Mouse (Mus musculus) forebrain, embryonic 14.5 days (tissue): ENCODE results near the gene Havcr2. TPM values are rescaled to one million over a fixed set of nuclear protein-coding genes. Genes with fewer than 3 reads are reported as not detected.
"Not testable (repeated sequence)": the region's sequence is repeated elsewhere in the genome, so short reads cannot be mapped to it uniquely, and the experiment has no call there.

Experiments used
- ATAC-seq: fragments of 200-750 bp; cut with Nextera tagmentation; 2 replicates; pipeline ENCODE4 v1.8.0; 2017; ENCODE audit warnings: mild to moderate bottlenecking, moderate library complexity
- DNase-seq: peaks from one replicate; pipeline ENCODE4 v3.0.0-alpha.2; 2015; ENCODE audit warnings: low spot score
- H3K27ac ChIP-seq: fragments of 300-500 bp; sonication (generic); 2 replicates; pipeline ENCODE4 v1.5.1; 2014; ENCODE audit warnings: low read depth, mild to moderate bottlenecking, control low read depth, low read length, moderate library complexity
- H3K27me3 ChIP-seq: fragments of 300-500 bp; sonication (generic); replicated peaks from 2 replicates; pipeline ENCODE4 v1.6.1; 2014; ENCODE audit warnings: low read length, control low read depth, mixed read lengths; ENCODE audit not compliant: control insufficient read depth, insufficient read depth
- H3K36me3 ChIP-seq: fragments of 300-500 bp; sonication (generic); 2 replicates; pipeline ENCODE4 v1.6.1; 2014; ENCODE audit warnings: low read length, control low read depth; ENCODE audit not compliant: control insufficient read depth, insufficient read depth
- H3K4me1 ChIP-seq: fragments of 300-500 bp; sonication (generic); 2 replicates; pipeline ENCODE4 v1.6.1; 2014; ENCODE audit warnings: antibody characterized with exemption, low read length, control low read depth; ENCODE audit not compliant: control insufficient read depth, insufficient read depth
- H3K4me2 ChIP-seq: fragments of 300-500 bp; sonication (generic); 2 replicates; pipeline ENCODE4 v1.6.1; 2014; ENCODE audit warnings: mild to moderate bottlenecking, control low read depth, low read length
- H3K4me3 ChIP-seq: fragments of 300-500 bp; sonication (generic); 2 replicates; pipeline ENCODE4 v1.5.1; 2014; ENCODE audit warnings: low read depth, low read length, control low read depth
- H3K9ac ChIP-seq: fragments of 300-500 bp; sonication (generic); 2 replicates; pipeline ENCODE4 v1.6.1; 2014; ENCODE audit warnings: mild to moderate bottlenecking, low read length, control low read depth, moderate library complexity
- H3K9me3 ChIP-seq: fragments of 300-500 bp; sonication (generic); replicated peaks from 2 replicates; pipeline ENCODE4 v1.6.1; 2016; ENCODE audit warnings: low read length, control low read depth, mixed read lengths; ENCODE audit not compliant: control insufficient read depth
- WGBS: fragments of 180-500 bp; shearing (Covaris S2); extraction: QIAGEN DNeasy Blood & Tissue Kit; methylation state at CpG from one replicate; pipeline ENCODE4 v1.1.7; 2014; 5-methylcytosine and 5-hydroxymethylcytosine counted together
- polyA plus RNA-seq: library from polyadenylated mRNA; unstranded; fragments of >200 nt; fragmentation: Nextera tagmentation; extraction: Ambion mirVana; gene quantifications from 2 replicates; pipeline ENCODE4 v1.2.1, GENCODE M21; 2014

Gene Havcr2
- polyA plus RNA-seq: 0.11 TPM in 1 of 2 replicates, not detected in the other

DNA sequence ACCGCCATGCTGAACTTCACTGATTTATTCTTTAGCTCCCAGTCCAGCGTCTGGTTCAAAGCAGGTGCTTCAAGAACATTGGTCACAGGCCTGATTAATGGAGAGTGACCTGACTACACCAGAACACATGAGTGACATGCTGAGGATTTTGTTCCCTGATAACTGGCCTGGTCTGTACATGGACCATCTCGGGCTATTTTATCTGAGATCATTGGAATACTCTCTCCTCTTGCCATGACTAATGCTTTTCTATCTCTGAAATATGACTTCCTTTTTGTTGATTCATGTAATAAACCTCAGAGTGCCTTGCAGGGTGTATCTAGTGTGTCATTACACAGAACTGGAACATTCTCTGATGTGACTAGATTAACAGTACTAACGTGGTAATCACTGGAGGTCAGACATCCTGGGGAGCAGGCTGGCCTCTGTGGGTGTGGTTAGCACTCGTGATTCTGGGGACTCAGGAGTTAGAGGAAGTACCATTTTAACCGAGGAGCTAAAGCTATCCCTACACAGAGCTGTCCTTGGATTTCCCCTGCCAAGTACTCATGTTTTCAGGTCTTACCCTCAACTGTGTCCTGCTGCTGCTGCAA is at the start of gene Havcr2:
TSS of gene Havcr2 (plus strand) at position 483 of the 593 bp plus-strand sequence.
- H3K4me3 ChIP-seq: no peak within 1 kb of the TSS
- 86% methylated on average over 6 of the region's 6 CpGs for WGBS
- no peak within 1 kb of the TSS for H3K4me2 ChIP-seq
- no peaks in the 10 kb centered on the region for H3K36me3 ChIP-seq
- ATAC-seq (no peak), DNase-seq (no peak)
- H3K9me3 ChIP-seq: no peaks in the 10 kb centered on the region
- no peak within 1 kb of the TSS for H3K27ac ChIP-seq
- no peak within 1 kb of the TSS for H3K9ac ChIP-seq
- H3K27me3 ChIP-seq: no peaks in the 10 kb centered on the region
- no peaks in the 10 kb centered on the region for H3K4me1 ChIP-seq

DNA sequence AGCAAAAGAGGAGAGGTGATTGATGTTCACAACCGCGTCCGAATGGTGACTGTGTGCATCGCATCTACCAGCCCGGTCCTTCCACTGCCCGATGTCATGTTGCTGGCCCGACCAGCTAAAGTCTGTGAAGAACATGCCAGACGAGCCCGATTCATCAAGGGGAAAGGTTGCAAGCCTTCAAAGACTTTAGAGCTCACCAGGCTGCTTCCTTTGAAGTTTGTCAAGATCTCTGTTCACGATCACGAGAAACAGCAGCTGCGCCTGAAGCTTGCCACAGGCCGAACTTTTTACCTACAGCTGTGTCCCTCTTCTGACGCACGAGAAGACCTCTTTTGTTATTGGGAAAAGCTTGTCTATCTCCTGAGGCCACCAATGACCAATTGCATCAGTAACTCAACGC is 49.7 kb upstream of the Havcr2 start:
- Histone ChIP-seq H3K27ac (no peak overlapping the region), H3K27me3 (no peaks in the 10 kb centered on the region), H3K4me3 (no peak overlapping the region), H3K4me2 (no peak overlapping the region), H3K4me1 (no peaks in the 10 kb centered on the region), H3K9ac (no peak overlapping the region), H3K36me3 (no peaks in the 10 kb centered on the region), H3K9me3 (no peaks in the 10 kb centered on the region)
- 87% methylated on average over 16 of the region's 16 CpGs for WGBS
- ATAC-seq: no peak
- DNase-seq: no peak

DNA sequence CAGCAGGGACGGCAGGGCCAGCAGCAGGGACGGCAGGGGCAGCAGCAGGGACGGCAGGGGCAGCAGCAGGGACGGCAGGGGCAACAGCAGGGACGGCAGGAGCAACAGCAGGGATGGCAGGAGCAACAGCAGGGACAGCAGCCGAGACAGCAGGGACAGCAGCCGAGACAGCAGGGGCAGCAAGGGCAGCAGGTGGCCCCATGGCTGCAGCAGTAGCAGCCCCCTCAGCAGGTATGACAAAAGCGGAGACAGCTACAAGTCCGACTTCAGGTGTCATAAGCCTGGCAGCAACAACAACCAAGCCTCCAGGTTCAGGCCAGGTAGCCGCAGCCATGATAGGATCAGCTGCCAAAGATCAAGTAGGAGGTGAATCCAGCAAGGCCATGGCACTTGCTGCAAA is 48.0 kb upstream of the Havcr2 start:
- Histone ChIP-seq H3K4me1 (no peaks in the 10 kb centered on the region), H3K4me2 (no peak overlapping the region), H3K4me3 (no peak overlapping the region), H3K27ac (no peak overlapping the region), H3K9me3 (no peaks in the 10 kb centered on the region), H3K27me3 (no peaks in the 10 kb centered on the region), H3K36me3 (no peaks in the 10 kb centered on the region), H3K9ac (no peak overlapping the region; the same call in 1 of the 2 replicates)
- ATAC-seq (no peak), DNase-seq (no peak)
- WGBS: 40% methylated on average over 10 of the region's 10 CpGs

DNA sequence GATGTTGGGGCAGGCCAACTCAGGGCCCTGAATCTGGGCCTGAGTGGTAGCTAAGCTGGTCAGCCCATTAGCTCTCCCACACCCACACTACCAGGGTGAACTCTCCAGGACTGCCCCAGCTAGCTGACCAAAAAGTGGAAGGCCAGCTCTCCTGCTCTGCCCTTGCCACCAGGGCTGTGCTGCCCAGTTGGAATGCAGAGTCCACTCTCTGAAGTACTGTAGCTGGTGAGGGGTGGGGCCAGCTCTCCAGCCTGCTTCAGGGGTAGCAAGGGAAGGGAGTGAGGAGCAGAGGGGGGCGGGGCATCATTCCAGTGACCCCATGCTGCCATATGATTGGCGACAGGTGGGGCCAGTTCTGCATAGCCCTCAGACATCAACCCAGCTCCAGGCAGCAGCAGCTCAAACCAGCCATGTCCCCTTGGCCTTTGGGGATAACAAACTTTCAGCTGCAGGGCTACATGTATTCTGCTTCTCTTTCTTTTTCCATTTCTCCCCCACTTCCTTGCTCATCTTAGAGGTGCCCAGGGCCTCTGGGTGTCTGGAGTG is 44.6 kb upstream of the Havcr2 start:
- DNase-seq (no peak), ATAC-seq (no peak)
- H3K9ac ChIP-seq: no peak overlapping the region
- H3K4me3 ChIP-seq: no peak overlapping the region
- no peaks in the 10 kb centered on the region for H3K36me3 ChIP-seq
- H3K4me1 ChIP-seq: no peaks in the 10 kb centered on the region
- H3K4me2 ChIP-seq: no peak overlapping the region
- H3K27ac ChIP-seq: no peak overlapping the region
- no peaks in the 10 kb centered on the region for H3K9me3 ChIP-seq
- no peaks in the 10 kb centered on the region for H3K27me3 ChIP-seq
- WGBS: 50% methylated on average over 2 of the region's 2 CpGs

DNA sequence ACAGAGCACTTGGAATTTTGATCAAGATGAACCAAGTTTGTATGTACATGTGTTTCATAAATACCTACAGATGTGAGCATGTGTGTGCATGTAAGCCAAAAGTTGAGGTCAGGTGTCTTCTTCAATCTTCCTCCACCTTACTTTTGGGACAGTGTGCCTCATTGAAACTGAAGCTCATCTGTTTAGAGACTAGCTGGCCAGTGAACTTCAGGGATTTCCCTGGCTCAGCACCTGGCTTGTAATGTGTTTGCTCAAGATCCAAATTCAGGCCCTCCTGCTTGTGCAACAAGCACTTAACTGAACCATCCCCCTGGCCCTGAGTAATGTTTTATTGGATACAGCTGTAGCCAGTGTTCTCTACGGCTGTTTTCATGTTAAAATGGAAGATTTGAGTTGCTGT is 36.3 kb upstream of the Havcr2 start:
- H3K4me2 ChIP-seq: no peak overlapping the region
- H3K9ac ChIP-seq: no peak overlapping the region
- H3K4me3 ChIP-seq: no peak overlapping the region
- no peaks in the 10 kb centered on the region for H3K36me3 ChIP-seq
- WGBS: 91% methylated on average over 1 of the region's 1 CpGs
- H3K27ac ChIP-seq: no peak overlapping the region
- H3K27me3 ChIP-seq: no peaks in the 10 kb centered on the region
- ATAC-seq (no peak), DNase-seq (no peak)
- H3K4me1 ChIP-seq: no peaks in the 10 kb centered on the region
- no peaks in the 10 kb centered on the region for H3K9me3 ChIP-seq

DNA sequence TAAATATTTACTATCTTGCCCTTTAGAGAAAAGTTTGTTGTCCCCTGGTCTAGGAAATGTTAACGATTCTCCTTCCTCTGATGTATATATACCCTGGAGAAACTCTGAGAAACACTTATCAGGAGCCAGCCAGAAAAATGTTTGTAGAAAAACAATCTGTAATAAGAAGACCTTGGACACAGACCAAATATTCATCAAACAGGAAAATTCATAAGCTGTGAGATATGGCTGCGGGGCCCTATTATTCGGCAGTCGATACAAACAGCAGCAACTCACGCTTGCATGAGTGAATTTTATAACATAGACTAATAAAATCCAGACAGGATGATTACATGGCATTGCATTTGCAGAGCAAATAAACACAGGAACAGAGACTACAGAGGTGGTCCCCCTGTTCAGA is 35.9 kb upstream of the Havcr2 start:
- Histone ChIP-seq H3K9me3 (no peaks in the 10 kb centered on the region), H3K4me1 (no peaks in the 10 kb centered on the region), H3K36me3 (no peaks in the 10 kb centered on the region), H3K27me3 (no peaks in the 10 kb centered on the region), H3K9ac (no peak overlapping the region), H3K27ac (no peak overlapping the region), H3K4me2 (no peak overlapping the region), H3K4me3 (no peak overlapping the region)
- WGBS: 91% methylated on average over 5 of the region's 5 CpGs
- DNase-seq: no peak
- ATAC-seq: no peak

GRCm38 (mm10) chr11:46421086-46421888 is 33.4 kb upstream of the Havcr2 start:
- no peaks in the 10 kb centered on the region for H3K36me3 ChIP-seq
- no peak overlapping the region for H3K4me3 ChIP-seq
- H3K4me2 ChIP-seq: no peak overlapping the region
- H3K9me3 ChIP-seq: no peaks in the 10 kb centered on the region
- ATAC-seq: no peak
- H3K27ac ChIP-seq: no peak overlapping the region
- no peaks in the 10 kb centered on the region for H3K4me1 ChIP-seq
- no peak overlapping the region for H3K9ac ChIP-seq
- H3K27me3 ChIP-seq: no peaks in the 10 kb centered on the region
- WGBS: 82% methylated on average over 8 of the region's 8 CpGs
- no peak for DNase-seq

GRCm38 (mm10) chr11:46428131-46428530 is 26.6 kb upstream of the Havcr2 start:
- H3K36me3 ChIP-seq, DNase-seq, H3K4me2 ChIP-seq, H3K9ac ChIP-seq, H3K4me1 ChIP-seq, ATAC-seq, H3K27me3 ChIP-seq, H3K4me3 ChIP-seq, H3K27ac ChIP-seq, H3K9me3 ChIP-seq: not testable (repeated sequence)
- 23% methylated on average over 4 of the region's 4 CpGs for WGBS

- no peak overlapping the region for H3K4me2 ChIP-seq
- DNase-seq (no peak), ATAC-seq (no peak)
- H3K4me1 ChIP-seq: no peaks in the 10 kb centered on the region
- H3K27me3 ChIP-seq: no peaks in the 10 kb centered on the region
- 87% methylated on average over 2 of the region's 2 CpGs for WGBS
- H3K9me3 ChIP-seq: no peaks in the 10 kb centered on the region
- H3K27ac ChIP-seq: no peak overlapping the region
- no peak overlapping the region for H3K4me3 ChIP-seq
- H3K9ac ChIP-seq: no peak overlapping the region
- H3K36me3 ChIP-seq: no peaks in the 10 kb centered on the region
Measured at GRCm38 (mm10) chr11:46430123-46430522, 24.6 kb upstream of the Havcr2 start.
